Mouse (Mus musculus) small intestine, adult 2 months (tissue): ENCODE measurements around the gene Folr2.
A peak's percentile ranks its signal among the peaks of the same experiment; 100 is the strongest.

ENCODE experiments used
- CTCF ChIP-seq: fragments of 200-500 bp; IDR thresholded peaks from 2 replicates; pipeline ENCODE4 v1.5.1; 2012; ENCODE audit warnings: low read depth, mild to moderate bottlenecking, control low read depth, inconsistent platforms, low read length, moderate library complexity, mixed read lengths; ENCODE audit not compliant: insufficient replicate concordance, insufficient read length; ENCODE audit errors: extremely low read depth
- POLR2A ChIP-seq: fragments of 200-500 bp; IDR thresholded peaks from 2 replicates; pipeline ENCODE4 v1.6.1; 2012; ENCODE audit warnings: low read depth, mild to moderate bottlenecking, control low read depth, inconsistent platforms, low read length, moderate library complexity

- TF ChIP-seq CTCF, result 0 out of 2 replicates have a peak, but pooled peaks have one; percentile 7
- no peak for TF ChIP-seq POLR2A
Observed at GRCm38 (mm10) chr7:101837154-101837605, 19.8 kb downstream of the Folr2 start.
